Comparison of ENCODE assay signal across 24 mouse cellular contexts in the genomic region with DNA sequence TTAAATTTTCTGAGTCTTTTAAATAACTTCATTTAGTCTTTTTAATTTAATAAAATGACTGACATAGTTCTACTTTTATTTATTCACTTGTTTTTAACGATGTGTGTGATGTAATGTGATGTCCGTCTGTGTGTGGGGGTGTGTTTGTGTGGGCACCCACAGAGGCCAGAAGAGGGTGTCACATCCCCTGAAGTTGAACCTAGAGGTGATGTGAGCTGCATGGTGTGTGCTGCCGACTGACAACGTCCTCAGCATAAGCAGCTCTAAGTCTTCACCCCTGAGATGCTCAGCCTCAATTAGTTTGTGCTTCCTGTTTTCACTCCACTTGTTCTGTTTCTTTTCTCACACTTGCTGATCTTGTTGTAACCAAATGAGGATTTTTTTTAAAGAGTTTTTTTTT.
DNase-seq lines count a peak whose midpoint lies in the region; ATAC-seq and TF ChIP-seq lines count a peak whose summit lies in the region.
"Had no signal": no experiment of that assay in that cellular context is flagged by ENCODE, and none has a peak within 500 bp of the region (broad histone marks: within the 10 kb centered on the region; RNA-seq: fewer than 3 reads in every experiment).

No protein-coding gene starts in this region.

- no peak for ATAC-seq in kidney, embryonic 16.5 days (ENCODE audit: low FRiP score, low TSS enrichment)
- peak; percentile 76; the same call in 1 of the 2 replicates for ATAC-seq in neutrophil, adult 5-6 weeks (ENCODE audit: extremely low read depth, insufficient number of reproducible peaks, low FRiP score, poor library complexity, severe bottlenecking)
- ATAC-seq: forebrain, embryonic 14.5 days; hindbrain, postnatal 0 days; inflammation-experienced regulatory T-cells, adult 6 months had no signal

- TF ChIP-seq CTCF in kidney, adult 2 months (conservative IDR thresholded peaks at IDR 0.05; ENCODE audit: insufficient read depth, insufficient read length, low read depth, low read length) = 0 out of 2 replicates have a peak, but pooled peaks have one; percentile 0
- peak; percentile 39; the same call in 1 of the 2 replicates for TF ChIP-seq CTCF in bone marrow, adult 2 months (IDR thresholded peaks at IDR 0.05; ENCODE audit: control insufficient read depth, insufficient read depth, low read length)

- H3K9ac ChIP-seq in kidney, embryonic 16.5 days (replicated peaks; ENCODE audit: low read length) = no peak overlapping the region
- H3K9ac ChIP-seq: embryonic facial prominence, embryonic 12.5 days; embryonic facial prominence, embryonic 15.5 days; heart, embryonic 13.5 days; hindbrain, embryonic 14.5 days had no signal

- H3K27me3 ChIP-seq in kidney, adult 2 months (replicated peaks; ENCODE audit: control insufficient read depth, insufficient read depth, low read length) = no peaks in the 10 kb centered on the region
- H3K27me3 ChIP-seq in kidney, embryonic 16.5 days (ENCODE audit: insufficient read depth, low read length) = no peaks in the 10 kb centered on the region
- H3K27me3 ChIP-seq: embryonic facial prominence, embryonic 12.5 days; embryonic facial prominence, embryonic 15.5 days; heart, embryonic 13.5 days had no signal

- no peak for TF ChIP-seq POLR2A in kidney, adult 2 months (IDR thresholded peaks at IDR 0.05; ENCODE audit: low read depth, low read length)
- TF ChIP-seq POLR2A in bone marrow, adult 2 months (IDR thresholded peaks at IDR 0.05; ENCODE audit: borderline replicate concordance, control insufficient read depth, low read depth, low read length) = no peak

- WGBS in kidney, adult 2 months = 39% methylated on average over 4 of the region's 4 CpGs
- 55% methylated on average over 4 of the region's 4 CpGs for WGBS in kidney, embryonic 16.5 days
- WGBS in bone marrow, adult 2 months = 59% methylated on average over 4 of the region's 4 CpGs

- no peaks in the 10 kb centered on the region for H3K9me3 ChIP-seq in kidney, embryonic 16.5 days (ENCODE audit: low read length)
- H3K9me3 ChIP-seq: embryonic facial prominence, embryonic 12.5 days; embryonic facial prominence, embryonic 15.5 days; heart, embryonic 10.5 days; heart, embryonic 13.5 days had no signal

- no peak overlapping the region for H3K4me2 ChIP-seq in kidney, embryonic 16.5 days (replicated peaks; ENCODE audit: low read depth, low read length)
- H3K4me2 ChIP-seq: embryonic facial prominence, embryonic 12.5 days; embryonic facial prominence, embryonic 15.5 days; heart, embryonic 13.5 days; hindbrain, embryonic 14.5 days had no signal

- no peaks in the 10 kb centered on the region for H3K4me1 ChIP-seq in kidney, adult 2 months (ENCODE audit: control insufficient read depth, insufficient read depth, low read length)
- H3K4me1 ChIP-seq in kidney, embryonic 16.5 days (ENCODE audit: insufficient read depth, low read length) = no peaks in the 10 kb centered on the region
- no peaks in the 10 kb centered on the region; the same call in 1 of the 2 replicates for H3K4me1 ChIP-seq in bone marrow, adult 2 months (ENCODE audit: control insufficient read depth, insufficient read depth, low read length)
- H3K4me1 ChIP-seq: embryonic facial prominence, embryonic 12.5 days; embryonic facial prominence, embryonic 15.5 days; heart, embryonic 10.5 days; heart, embryonic 13.5 days had no signal

- H3K36me3 ChIP-seq in kidney, adult 2 months (ENCODE audit: control insufficient read depth, insufficient read depth, low read length) = no peaks in the 10 kb centered on the region
- H3K36me3 ChIP-seq in kidney, embryonic 16.5 days (ENCODE audit: insufficient read depth, low read length) = no peaks in the 10 kb centered on the region
- H3K36me3 ChIP-seq: embryonic facial prominence, embryonic 12.5 days; embryonic facial prominence, embryonic 15.5 days; heart, embryonic 10.5 days; heart, embryonic 13.5 days had no signal

- no peak overlapping the region for H3K4me3 ChIP-seq in kidney, adult 2 months (ENCODE audit: insufficient read depth, low read depth, low read length)
- H3K4me3 ChIP-seq in kidney, embryonic 16.5 days (ENCODE audit: low read length) = no peak overlapping the region
- H3K4me3 ChIP-seq in bone marrow, adult 2 months (replicated peaks; ENCODE audit: control insufficient read depth, low read depth, low read length) = no peak overlapping the region
- H3K4me3 ChIP-seq: embryonic facial prominence, embryonic 12.5 days; embryonic facial prominence, embryonic 15.5 days; heart, adult 2 months; heart, embryonic 10.5 days; heart, embryonic 13.5 days had no signal

- H3K27ac ChIP-seq in kidney, adult 2 months (ENCODE audit: insufficient read depth, low read depth, low read length) = no peak overlapping the region
- H3K27ac ChIP-seq in kidney, embryonic 16.5 days (ENCODE audit: low read length) = no peak overlapping the region
- no peak overlapping the region for H3K27ac ChIP-seq in bone marrow, adult 2 months (ENCODE audit: control insufficient read depth, insufficient read depth, low read depth, low read length, poor library complexity)
- H3K27ac ChIP-seq: embryonic facial prominence, embryonic 12.5 days; embryonic facial prominence, embryonic 15.5 days; heart, adult 2 months; heart, embryonic 10.5 days; heart, embryonic 13.5 days; hindbrain, embryonic 14.5 days; hindbrain, postnatal 0 days had no signal

- DNase-seq in kidney, adult 2 months = no peak
- peak; percentile 40 to 46 for DNase-seq in B cell, adult 2 months
- DNase-seq in thymus, postnatal 0 days (ENCODE audit: low spot score) = no peak
- DNase-seq in cerebellum, adult 9-11 months = no peak
- DNase-seq: adrenal gland, adult 8-10 months; adrenal gland, postnatal 25 days; cerebellum, adult 18-20 months; cerebellum, adult 9-10 months; cerebellum, postnatal 25 days; gastrocnemius, postnatal 36 days; heart, adult 2 months; heart, postnatal 14 days; heart, postnatal 4 days had no signal

Comparison
In these comparisons a context has a peak if more than half of its experiments do, and no peak if none do; other contexts are left out.
1. DNase-seq: peak in B cell, adult 2 months (2 of 2); none in kidney, adult 2 months (single experiment), thymus, postnatal 0 days (single experiment) and cerebellum, adult 9-11 months (single experiment).